Comparison of ENCODE assay signal across 18 mouse cellular contexts in genomic region chr12:41289047-41289446, GRCm38 (mm10).
"Had no signal": no experiment of that assay in that cellular context is flagged by ENCODE, and none has a peak within 500 bp of the region (broad histone marks: within the 10 kb centered on the region; RNA-seq: fewer than 3 reads in every experiment).

No protein-coding gene starts in this region.

- H3K4me1 ChIP-seq: liver, embryonic 13.5 days; midbrain, embryonic 12.5 days; stomach, embryonic 15.5 days had no signal

- H3K36me3 ChIP-seq: liver, embryonic 13.5 days; midbrain, embryonic 12.5 days; neural tube, embryonic 13.5 days; stomach, embryonic 15.5 days had no signal

- H3K4me2 ChIP-seq: liver, embryonic 13.5 days; midbrain, embryonic 12.5 days; neural tube, embryonic 13.5 days; stomach, embryonic 15.5 days had no signal

- H3K9ac ChIP-seq: liver, embryonic 13.5 days; midbrain, embryonic 12.5 days; neural tube, embryonic 13.5 days; stomach, embryonic 15.5 days had no signal

- H3K27me3 ChIP-seq: liver, embryonic 13.5 days; midbrain, embryonic 12.5 days; neural tube, embryonic 13.5 days; stomach, embryonic 15.5 days had no signal

- H3K4me3 ChIP-seq: left cerebral cortex, adult 2 months; liver, embryonic 13.5 days; midbrain, embryonic 12.5 days; myocyte; neural tube, embryonic 13.5 days; stomach, embryonic 15.5 days had no signal

- H3K27ac ChIP-seq: left cerebral cortex, adult 2 months; liver, embryonic 13.5 days; midbrain, embryonic 12.5 days; neural tube, embryonic 13.5 days; stomach, embryonic 15.5 days had no signal

- H3K9me3 ChIP-seq: liver, embryonic 13.5 days; midbrain, embryonic 12.5 days; neural tube, embryonic 13.5 days; stomach, embryonic 15.5 days had no signal

- DNase-seq: kidney, adult 9 months; kidney, postnatal 10 days; kidney, postnatal 36 days; layer of hippocampus, postnatal 36 days; liver, embryonic 13.5 days; lung, adult 2 months; lung, postnatal 14 days; lung, postnatal 4 days; retina, postnatal 1 day; right cerebral cortex, postnatal 25 days; spleen, adult 18-20 months; thymus, postnatal 4 days had no signal

- ATAC-seq: midbrain, embryonic 16.5 days had no signal
